Mouse (Mus musculus): Measurements from ENCODE around the gene Baz2b.

DNA sequence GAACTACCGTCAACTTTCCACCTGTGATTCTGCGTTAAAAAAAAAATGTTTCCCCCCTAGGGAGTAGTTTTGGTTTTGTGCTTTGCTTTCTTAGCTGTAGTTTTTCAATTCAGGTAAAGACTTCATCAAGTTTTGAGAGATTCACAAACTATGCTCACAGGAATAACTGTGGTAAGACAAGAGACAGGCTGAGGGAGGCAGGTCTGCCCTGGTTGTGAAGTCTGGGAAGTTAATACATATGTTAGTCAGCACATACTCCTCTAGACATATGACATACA is 249.2 kb downstream of the Baz2b start:
- no peak for TF ChIP-seq CTCF (IDR thresholded peaks at IDR 0.05; ENCODE audit: low read depth)
- no peak for TF ChIP-seq EP300 (IDR thresholded peaks at IDR 0.05; ENCODE audit: low read depth)

Measured in liver, postnatal 0 days (tissue).